Mouse (Mus musculus): Measurements from ENCODE around the gene Cnp.
"Not testable (repeated sequence)": the region's sequence is repeated elsewhere in the genome, so short reads cannot be mapped to it uniquely, and the experiment has no call there.

Cnp gene

DNA sequence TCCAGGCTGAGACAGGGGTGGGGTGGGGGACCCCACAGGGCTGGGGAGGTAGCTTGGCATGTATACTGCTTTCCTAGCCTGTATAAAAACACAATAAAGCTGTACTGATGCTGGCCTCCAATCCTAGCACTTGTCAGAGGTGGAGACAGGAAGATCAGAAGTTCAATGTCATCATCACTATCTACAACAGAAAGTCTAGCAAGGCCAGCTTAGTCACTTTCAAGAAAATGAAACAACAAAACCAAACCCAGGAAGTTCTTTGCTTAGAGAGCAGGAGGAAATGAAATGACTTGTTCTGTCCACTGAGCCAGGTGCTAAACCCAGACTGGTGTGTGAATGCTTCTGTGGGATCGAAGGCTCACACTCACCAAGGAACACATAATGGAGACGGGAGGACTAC lies 13.8 kb downstream of the Cnp start:
- DNase-seq (ENCODE audit: low spot score): no peak

DNA sequence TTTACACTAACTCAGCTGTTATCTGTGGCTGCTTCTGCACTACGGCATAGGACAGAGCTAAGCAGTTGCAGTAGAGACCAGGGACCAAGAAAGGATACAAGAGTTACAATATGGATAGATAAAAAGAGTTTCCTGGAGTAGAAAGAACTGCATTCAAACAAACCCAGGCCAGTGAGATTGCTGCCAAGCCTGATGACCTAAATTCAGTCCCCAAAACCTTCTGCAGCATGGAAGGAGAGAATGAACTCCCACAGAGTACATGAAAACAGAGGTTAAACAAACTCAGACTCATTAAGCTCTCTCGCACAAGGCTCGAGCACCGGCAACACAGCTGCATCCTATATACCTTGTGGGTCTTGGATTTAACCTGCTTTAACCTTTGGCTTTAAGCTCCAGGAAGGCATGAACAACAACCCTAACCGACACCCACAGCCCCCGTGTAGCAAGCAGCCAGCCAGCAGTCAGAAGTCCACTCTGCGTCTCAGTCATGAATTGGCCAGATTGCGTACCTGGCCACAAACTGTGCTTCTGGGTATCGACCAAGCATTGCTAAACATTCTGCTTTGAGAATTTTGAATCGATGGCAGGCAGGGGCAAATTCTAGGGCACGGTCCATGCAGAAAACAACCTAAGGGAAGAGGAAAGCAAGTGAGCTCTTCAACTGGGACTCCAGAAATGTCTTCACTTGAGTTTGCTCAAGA lies 17.8 kb downstream of the Cnp start:
- DNase-seq (ENCODE audit: low spot score): no peak

DNA sequence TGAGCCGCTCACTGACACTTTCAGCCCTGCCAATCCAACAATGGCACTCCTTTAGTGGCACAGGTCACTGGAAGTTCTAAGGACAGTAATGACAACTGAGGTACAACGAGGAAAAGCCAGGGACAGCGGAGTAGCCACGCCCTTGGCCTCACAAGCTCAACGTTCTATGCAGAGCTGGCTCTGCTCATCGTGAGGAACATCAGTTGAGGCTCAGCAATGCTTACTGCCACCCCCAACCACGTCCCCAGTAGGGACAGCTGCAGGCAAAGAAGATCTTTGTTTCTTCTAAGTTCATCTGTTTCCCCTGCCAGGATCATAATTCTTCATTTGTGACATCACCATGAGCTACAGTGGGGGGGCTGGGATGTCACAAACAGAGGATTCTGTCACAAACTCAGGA lies 19.9 kb downstream of the Cnp start:
- DNase-seq (ENCODE audit: low spot score): no peak

DNA sequence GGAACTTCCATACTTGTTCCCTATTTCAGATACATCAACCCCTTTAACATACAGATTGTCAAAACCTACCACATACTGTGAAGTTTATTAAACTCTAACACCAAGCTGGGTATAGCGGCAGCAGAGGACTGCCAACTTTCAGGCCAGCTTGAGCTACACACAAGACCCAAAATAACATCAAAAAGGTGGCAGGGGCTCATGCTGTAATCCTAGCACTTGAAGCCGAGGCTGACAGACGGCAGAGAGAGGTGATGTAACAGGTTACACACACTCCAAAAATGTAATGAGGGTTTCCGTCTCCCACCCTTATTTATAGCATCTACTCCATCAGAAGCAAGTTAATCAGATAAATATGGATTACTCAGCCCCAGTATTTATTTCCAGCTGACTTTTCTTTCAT lies 20.8 kb downstream of the Cnp start:
- DNase-seq (ENCODE audit: low spot score): peak; percentile 32

DNA sequence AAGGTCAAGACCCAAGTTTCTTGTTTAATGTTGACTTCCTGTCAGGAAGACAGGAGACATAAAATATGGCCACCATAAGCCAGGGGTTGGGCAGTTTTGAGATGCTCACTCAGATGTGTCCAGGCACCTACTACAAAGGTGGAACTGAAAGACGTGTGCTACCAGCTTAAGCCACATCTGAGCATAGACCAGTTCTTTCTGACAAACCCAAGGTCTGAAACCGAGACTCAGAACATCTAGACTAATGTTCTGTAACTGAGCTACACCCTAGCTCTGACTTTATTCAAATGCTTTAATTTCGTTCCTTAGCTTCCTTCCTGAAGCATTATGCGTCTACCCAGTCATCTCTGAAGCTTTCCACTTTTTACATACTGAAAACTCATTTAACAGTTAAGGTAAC lies 23.4 kb downstream of the Cnp start:
- DNase-seq (ENCODE audit: low spot score): no peak

DNA sequence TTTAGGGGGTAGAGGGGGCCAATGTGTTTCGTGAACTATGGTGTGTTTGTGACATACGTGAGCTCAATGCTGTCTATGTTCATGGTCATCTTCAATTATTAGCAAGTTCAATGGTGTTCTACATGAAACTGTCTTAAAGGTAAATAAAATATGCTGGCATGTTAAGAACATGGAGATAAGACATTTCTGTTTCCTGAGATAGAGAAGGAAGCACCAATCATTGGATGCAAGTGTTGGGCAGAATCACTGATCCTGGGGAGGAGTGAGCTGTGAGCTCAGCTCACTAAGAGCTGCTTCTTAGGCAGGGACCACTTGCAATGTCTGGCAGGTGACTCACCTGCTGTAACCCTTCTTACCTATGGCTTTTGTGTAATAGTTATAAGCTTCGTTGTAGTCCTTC lies 26.7 kb downstream of the Cnp start:
- no peak for DNase-seq (ENCODE audit: low spot score)

DNA sequence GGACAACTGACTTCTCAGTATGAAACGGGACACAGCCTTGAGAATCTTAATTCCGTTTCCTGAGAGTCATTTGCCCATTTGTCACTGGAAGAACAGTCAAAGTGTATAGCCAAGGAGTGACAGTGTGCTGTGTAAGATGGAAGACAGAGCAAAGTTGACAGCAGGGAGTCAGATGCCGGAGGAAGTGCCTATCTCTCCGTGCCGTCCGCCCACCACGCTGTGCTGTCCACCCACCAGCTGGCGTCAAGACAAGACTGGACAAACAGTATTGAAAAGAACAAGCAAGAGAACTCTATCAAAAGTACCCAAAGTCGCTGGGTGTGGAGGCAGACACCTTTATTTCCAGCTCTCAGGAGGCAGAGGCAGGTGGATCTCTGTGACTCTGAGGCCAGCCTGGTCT lies 28.5 kb downstream of the Cnp start:
- DNase-seq (ENCODE audit: low spot score): no peak

DNA sequence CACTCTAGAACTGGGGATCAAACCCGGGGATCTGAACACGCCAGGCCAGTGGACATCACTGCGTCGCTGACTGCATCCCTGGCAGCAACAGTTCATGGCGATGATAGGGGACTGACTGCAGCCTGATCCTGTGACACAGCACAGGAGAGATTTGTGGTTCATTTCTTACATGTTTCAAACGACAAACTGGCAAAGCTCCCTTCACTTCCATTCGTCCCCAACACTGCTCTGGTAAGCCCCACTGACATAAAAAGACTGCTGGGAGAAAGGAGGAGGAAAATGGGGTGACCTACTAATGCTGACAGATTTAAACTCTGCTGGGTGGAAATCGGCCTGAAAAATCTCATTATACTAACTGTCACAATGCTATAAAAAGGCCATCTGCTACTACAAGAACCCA lies 29.1 kb downstream of the Cnp start:
- no peak for DNase-seq (ENCODE audit: low spot score)

DNA sequence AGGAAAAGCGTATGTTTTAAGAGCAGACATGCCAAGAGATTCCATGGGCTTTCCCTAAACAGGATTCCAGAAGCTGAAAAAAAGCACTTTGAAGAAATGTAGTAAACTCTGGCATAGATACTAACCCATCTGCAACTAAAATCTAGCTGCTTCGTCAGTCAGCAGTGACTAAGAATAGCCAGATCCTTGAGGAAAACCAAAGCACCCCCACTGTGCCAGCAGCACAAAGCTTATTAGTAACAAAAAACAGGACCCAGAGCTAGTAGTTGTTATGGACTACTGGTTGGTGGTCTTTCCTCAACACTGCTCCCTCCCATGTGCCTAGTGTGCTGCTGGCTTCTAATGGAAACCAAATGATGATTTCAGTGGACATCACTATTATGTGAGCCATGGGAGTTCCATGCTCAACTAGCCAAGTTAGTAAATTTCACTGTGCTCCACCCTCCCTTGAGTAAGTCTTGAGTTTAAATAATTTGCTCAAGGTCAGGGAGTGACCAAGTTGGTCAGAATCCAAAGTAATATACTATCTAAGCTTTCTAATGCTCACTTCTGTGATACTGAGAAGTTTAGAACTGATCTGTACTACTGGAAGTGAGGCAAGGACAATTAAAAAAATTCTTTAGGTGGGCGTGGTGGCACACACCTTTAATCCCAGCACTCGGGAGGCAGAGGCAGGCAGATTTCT lies 29.8 kb downstream of the Cnp start:
- no peak for DNase-seq (ENCODE audit: low spot score)

DNA sequence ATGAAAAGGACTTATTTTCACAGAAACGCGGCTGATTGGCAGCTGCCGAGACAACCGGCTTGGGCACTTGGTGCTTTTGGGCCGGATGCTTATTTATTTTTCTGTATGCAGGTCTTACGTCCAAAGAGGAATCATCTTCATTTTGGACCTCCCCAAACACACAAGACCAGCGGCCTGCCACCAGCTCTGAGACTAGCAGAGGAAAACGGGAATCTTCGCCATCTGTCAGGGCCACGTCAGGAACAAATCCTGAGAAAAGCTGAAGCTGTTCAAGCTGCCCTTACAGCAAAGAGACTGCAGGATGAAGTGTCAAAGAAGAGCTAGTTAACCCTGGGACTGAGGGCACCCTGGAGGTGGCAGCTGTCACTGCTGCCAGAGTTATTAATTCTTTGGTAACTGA lies 30.7 kb downstream of the Cnp start:
- no peak for DNase-seq (ENCODE audit: low spot score)

DNA sequence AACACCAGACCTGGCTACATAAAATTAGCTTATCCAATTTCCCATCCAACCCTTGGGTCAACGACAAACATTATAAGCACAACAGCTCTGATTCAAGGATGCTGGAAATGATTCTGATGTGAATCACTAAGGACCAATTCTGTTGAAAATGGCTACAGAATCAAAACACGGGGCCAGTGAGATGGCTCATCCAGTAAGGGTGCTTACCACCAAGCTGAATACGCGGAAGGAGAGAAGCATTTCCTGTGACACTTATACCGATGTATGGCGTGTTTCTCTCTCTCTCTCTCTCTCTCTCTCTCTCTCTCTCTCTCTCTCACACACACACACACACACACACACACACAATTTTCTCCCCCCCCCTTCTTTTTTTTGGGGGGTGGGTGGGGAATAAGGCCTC lies 32.4 kb downstream of the Cnp start:
- DNase-seq (ENCODE audit: low spot score): no peak

DNA sequence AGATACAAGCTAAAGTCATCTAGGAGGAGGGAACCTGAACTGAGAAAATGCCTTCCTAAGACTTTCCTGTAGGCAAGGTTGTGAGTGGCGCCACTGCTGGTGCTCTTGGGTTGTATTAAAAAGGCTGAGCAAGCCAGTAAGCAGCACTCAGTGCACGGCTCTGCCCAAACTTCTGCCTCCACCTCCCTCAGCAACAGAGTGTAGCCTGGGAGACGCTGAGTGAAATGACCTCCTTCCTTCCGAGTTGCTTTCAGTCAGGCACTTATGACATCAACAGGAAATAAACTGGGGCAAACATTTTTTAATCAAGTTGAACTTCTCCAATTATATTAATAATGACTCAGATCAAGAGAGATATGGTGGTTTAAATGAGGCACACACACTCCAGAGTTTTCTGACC lies 34.1 kb downstream of the Cnp start:
- DNase-seq (ENCODE audit: low spot score): no peak

DNA sequence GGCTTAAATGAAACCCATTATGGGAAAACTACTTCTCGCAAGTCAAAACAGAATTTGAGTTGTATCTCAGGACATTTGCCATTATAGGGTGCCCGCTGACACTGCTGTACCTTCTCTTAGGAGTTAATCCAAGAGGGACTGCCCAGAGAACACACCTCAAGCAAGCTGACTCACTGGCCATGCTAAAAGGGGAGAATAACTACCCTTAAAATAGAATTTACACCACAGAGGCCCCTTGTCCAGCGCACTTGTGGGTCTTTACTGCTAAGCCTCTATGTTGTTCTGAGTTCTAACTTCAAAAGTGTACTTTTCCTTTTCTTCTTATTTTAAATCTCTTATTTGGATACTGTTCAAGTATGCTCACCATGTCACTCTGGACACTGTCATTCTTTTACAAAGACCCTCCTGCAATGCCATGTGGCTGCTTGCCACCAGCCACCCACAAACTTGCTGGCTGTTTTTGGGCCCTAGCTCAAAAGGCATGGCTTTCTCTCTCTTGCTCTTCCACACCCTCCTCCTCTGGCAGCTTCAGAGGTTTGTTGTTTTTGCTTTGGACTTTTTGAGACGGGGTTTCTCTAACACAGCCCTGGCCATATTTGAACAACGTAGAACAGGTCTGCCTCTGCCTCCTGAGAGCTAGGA lies 34.8 kb downstream of the Cnp start:
- DNase-seq (ENCODE audit: low spot score): no peak

DNA sequence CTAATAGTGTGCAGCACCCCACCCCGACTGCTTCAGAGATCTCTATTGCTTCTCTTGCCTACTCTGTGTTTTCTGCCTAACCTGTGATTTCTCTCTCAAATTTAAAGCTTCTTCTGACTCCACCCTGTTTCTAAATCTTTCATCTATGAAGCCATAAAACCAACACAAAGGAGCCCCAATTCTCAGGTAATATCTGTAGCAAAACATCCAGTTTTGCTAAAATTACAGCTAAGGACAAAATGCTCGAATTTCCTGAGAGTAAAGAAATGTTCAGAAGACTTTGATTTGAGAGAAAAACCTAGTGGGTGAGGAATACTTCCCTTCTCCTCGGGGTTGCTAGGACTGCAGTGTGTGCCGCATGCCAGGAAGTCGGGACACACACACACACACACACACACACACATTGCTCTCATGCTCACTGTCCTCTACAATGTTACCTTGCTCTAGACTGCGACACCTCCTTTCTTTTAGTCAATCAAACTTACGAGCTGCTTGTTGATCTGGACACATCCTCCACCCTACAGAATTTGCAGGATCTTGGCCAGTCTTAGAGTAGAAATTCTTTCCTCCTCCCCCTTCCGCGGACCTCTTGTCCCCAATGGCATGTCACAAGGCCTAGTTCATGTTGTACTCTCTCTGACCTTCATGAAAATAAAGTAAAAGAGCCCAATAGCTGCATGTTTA lies 35.4 kb downstream of the Cnp start:
- no peak for DNase-seq (ENCODE audit: low spot score)

DNA sequence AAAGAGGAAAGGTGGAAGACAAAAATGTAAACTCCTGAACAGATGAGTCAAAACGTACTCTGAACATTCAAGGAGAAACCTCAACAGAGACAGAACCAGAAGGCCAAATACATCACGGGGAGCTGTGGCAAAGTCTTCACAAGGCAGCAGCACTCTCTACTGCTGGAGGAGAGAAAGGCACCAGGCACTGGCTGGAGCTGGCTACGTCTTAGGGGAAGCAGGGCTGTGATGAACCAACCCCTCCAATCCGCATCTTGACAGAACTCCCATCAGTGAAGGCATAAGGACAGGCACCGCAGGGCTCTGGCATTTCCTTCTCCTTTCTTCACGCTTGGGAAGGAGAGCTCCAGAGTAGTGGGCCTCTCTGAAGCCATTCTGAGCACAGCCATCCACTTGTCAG lies 36.9 kb downstream of the Cnp start:
- DNase-seq (ENCODE audit: low spot score): no peak

DNA sequence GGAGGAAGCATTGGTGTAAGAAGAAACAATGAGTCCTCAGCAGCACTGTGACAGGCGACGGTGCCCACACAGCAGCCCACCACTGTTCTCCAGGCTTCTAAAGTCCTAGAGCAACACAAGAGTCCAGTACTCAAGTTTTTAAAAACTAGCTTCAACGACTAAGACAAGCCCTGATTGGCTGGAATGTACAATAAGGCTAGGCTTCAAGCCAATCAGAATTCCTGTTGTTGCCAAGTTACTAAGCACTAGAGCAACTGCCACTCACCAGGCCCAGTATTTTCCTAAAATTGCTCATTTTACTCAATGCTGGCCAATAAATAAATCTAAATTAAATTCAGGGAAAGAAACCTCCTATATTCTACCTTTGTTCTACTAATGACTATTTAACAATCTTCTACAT lies 38.5 kb downstream of the Cnp start:
- no peak for DNase-seq (ENCODE audit: low spot score)

DNA sequence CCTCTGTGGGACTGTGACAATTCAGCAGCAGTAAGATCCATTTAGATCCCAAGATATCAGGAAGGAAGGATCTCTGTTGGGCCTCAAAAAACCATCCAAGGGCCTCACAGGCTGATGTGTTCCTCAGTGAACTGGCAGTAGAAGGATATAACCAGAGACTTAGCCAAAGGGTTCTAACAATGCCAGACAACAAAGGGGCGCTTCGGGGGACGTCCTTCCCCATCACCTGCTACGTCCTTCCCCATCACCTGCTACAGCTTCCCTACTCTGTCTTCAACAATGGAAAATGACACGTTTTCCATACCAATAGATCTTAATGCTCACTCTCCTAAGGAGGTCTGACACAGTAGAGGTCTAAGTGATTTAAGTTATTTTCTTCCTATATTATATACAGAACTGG lies 41.6 kb downstream of the Cnp start:
- no peak for DNase-seq (ENCODE audit: low spot score)

DNA sequence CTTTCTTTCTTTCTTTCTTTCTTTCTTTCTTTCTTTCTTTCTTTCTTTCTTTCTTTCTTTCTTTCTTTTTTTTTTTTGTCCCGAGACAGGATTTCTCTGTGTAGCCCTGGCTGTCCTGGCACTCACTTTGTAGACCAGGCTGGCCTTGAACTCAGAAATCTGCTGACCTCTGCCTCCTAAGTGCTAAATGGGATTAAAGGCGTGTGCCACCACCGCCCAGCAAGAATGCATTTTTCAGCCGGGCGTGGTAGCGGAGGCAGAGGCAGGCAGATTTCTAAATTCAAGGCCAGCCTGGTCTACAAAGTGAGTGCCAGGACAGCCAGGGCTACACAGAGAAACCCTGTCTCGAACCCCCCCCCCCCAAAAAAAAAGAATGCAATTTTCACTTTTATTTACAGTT lies 42.1 kb downstream of the Cnp start:
- not testable (repeated sequence) for DNase-seq (ENCODE audit: low spot score)

DNA sequence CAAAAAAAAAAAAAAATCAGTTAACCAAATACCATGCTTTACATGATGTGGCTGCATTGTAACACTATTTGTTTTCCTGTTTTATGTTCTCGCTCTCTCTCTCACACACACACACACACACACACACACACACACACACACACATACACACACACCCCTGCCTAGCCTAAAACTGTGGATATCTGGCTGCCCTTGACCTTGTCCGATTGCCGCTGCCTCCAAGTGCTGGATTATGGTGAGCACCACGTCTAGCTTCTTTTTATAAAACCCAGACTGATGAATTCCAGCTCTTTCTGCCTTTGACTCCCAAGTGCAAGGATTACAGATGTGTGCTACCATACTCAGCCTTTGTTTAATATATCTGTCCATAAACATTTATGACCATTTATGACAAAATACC lies 42.8 kb downstream of the Cnp start:
- DNase-seq (ENCODE audit: low spot score): no peak

DNA sequence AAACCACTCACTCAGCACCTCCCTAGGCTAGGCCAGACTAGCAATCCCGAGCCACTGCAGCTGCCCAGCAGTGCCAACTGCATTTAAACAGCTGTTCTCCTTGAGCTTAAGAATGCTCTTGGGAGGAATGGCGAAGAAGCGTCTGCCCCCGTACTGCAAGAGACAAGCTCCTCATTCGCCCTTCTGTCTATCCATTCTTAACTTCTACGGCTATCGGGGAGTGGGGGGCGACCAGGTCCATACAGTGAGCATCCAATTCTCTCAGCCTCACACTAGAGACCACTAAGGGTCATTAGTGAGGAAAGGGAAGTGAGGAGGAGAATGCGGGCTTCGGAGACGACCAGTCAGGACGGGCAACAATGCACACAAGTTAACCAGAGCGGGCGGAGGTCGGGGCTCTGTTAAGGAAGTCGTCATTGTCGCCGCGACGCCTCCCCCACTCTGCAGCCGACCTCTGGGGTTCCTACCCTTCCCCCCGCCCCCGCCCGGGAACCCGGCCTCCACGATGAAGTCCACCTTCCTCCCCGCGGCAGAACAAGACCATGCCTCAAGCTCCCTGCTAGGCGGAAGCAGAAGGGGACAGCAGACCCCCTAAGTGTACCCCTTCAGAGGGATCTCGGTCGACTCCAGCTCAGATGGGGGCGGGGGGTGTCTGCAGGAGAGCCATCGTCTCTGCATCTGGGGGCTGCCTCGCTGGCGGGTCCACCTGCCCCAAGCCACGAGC lies 44.2 kb downstream of the Cnp start, which contains the start of gene Nkiras2:
Nkiras2 (plus strand) TSS at position 484 of the 724 bp plus-strand sequence.
- peak; percentile 73 for DNase-seq (ENCODE audit: low spot score)

DNA sequence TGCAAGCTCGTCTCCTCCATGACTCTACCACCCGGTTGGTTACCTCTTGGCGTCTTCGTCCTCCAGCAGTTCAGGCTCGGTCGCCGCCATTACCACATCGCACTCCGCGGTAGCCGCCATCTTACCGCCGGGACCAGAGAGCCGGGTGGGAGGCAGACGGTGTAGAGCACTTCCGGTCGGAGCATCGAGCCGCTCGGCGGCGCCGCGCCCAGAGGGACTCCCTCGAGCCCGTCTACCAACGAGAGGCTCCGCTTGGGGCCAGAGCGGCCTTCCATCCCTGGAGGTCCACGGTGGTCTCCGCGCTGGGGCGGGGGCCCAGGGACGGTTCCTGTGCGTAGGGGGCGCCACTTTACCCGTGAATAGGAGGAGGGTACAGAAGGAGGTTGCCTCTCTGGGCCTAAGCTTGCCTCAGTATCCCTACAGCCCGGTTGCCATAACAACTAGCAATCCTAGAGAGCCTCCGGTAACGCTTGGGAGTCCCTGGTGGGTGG lies 44.8 kb downstream of the Cnp start:
- peak; percentile 94 for DNase-seq (ENCODE audit: low spot score)

DNA sequence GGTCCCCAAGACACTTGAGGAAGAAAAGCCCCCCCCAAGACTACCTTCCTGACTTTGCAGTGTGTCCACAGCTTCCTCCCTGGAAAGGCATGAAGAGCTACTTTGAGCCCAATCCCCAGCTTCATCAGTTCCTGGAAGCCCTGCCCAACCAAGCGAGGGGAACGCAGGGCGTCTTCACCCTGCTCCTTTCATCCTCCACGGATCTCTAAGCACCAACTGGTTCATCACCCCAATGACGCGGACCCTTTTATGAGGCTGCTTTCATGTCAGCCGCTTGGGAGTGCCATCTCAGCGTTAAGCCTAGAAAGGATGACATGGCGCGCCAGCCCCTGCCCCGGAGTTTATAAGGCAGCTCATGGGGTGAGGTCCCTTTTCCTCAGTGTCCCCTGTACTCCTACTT lies 45.3 kb downstream of the Cnp start, which contains the start of gene Dnajc7:
Dnajc7 (minus strand) TSS at position 187 of the 400 bp plus-strand sequence.
- DNase-seq (ENCODE audit: low spot score): no peak

Measured in MN1 (cell line).